In genomic region chr5:75938012-75938411, GRCm38 (mm10) we compare ENCODE assay signal across 30 mouse cellular contexts. TPM values are rescaled to one million over a fixed set of nuclear protein-coding genes. Genes with fewer than 3 reads are reported as not detected.
DNase-seq lines count a peak whose midpoint lies in the region; ATAC-seq and TF ChIP-seq lines count a peak whose summit lies in the region.
"Had no signal": no experiment of that assay in that cellular context is flagged by ENCODE, and none has a peak within 500 bp of the region (broad histone marks: within the 10 kb centered on the region; RNA-seq: fewer than 3 reads in every experiment).

No protein-coding gene starts in this region.

- intact Hi-C loops in heart, adult 2 months (cut with DNase I), result no loop called here

- 30% methylated on average over 4 of the region's 4 CpGs for WGBS in heart, adult 2 months
- WGBS in heart, postnatal 0 days, result 28% methylated on average over 4 of the region's 4 CpGs
- 69% methylated on average over 4 of the region's 4 CpGs for WGBS in kidney, postnatal 0 days

- no peaks in the 10 kb centered on the region for H3K9me3 ChIP-seq in heart, postnatal 0 days (replicated peaks; ENCODE audit: control insufficient read depth, low read length)
- no peaks in the 10 kb centered on the region for H3K9me3 ChIP-seq in kidney, postnatal 0 days (replicated peaks; ENCODE audit: low read length)
- H3K9me3 ChIP-seq: embryonic facial prominence, embryonic 12.5 days; hindbrain, embryonic 13.5 days; liver, embryonic 13.5 days; neural tube, embryonic 15.5 days had no signal

- H3K9ac ChIP-seq in heart, adult 2 months (ENCODE audit: low read depth, low read length), result no peak overlapping the region
- H3K9ac ChIP-seq in heart, postnatal 0 days (replicated peaks; ENCODE audit: low read depth, low read length), result no peak overlapping the region
- H3K9ac ChIP-seq in kidney, postnatal 0 days (ENCODE audit: low read depth, low read length), result no peak overlapping the region
- H3K9ac ChIP-seq: embryonic facial prominence, embryonic 12.5 days; hindbrain, embryonic 13.5 days; liver, embryonic 13.5 days; neural tube, embryonic 15.5 days had no signal

- ATAC-seq in heart, postnatal 0 days (ENCODE audit: insufficient read depth, low read depth), result no peak
- no peak for ATAC-seq in kidney, postnatal 0 days (replicated peaks; ENCODE audit: low FRiP score, low read depth)
- ATAC-seq in frontal cortex, adult (ENCODE audit: low TSS enrichment), result no peak
- ATAC-seq: forebrain, embryonic 14.5 days; Patski had no signal

- no peak for TF ChIP-seq POLR2A in heart, adult 2 months (IDR thresholded peaks at IDR 0.05; ENCODE audit: insufficient read depth, low read depth, low read length)

- H3K27ac ChIP-seq in heart, adult 2 months, result peak overlapping the region; percentile 39
- H3K27ac ChIP-seq in heart, postnatal 0 days (ENCODE audit: low read depth), result 0 out of 2 replicates have a peak overlapping the region, but pooled peaks have one; percentile 56
- H3K27ac ChIP-seq in kidney, postnatal 0 days, result no peak overlapping the region
- H3K27ac ChIP-seq: embryonic facial prominence, embryonic 12.5 days; hindbrain, embryonic 13.5 days; liver, embryonic 13.5 days; macrophage; neural tube, embryonic 15.5 days; stomach, postnatal 0 days had no signal

- DNase-seq in heart, adult 2 months, result no peak
- DNase-seq in heart, adult 18-20 months, result no peak
- no peak for DNase-seq in heart, postnatal 0 days (ENCODE audit: low spot score)
- DNase-seq in heart, postnatal 4 days, result no peak
- DNase-seq in kidney, postnatal 0 days (ENCODE audit: low spot score), result peak; percentile 32
- DNase-seq in kidney, postnatal 4 days, result no peak
- peak; percentile 46 for DNase-seq in retina, embryonic 14.5 days (ENCODE audit: low spot score)
- DNase-seq: adrenal gland, postnatal 10 days; cerebellum, adult 11-12 months; cerebellum, adult 9-11 months; embryo, embryonic 11 days; kidney, adult 8-10 months; kidney, postnatal 25 days; layer of hippocampus, postnatal 36 days; left cerebral cortex, postnatal 4 days; liver, embryonic 13.5 days; lung, adult 2 months; lung, postnatal 10 days; midbrain, embryonic 14.5 days; right cerebral cortex, adult 18-20 months; thymus, postnatal 4 days had no signal

- no peak overlapping the region for H3K4me2 ChIP-seq in heart, postnatal 0 days (ENCODE audit: low read depth, low read length)
- no peak overlapping the region for H3K4me2 ChIP-seq in kidney, postnatal 0 days (ENCODE audit: low read length)
- H3K4me2 ChIP-seq: embryonic facial prominence, embryonic 12.5 days; hindbrain, embryonic 13.5 days; liver, embryonic 13.5 days; neural tube, embryonic 15.5 days had no signal

- no peak for TF ChIP-seq EP300 in heart, adult 2 months (IDR thresholded peaks at IDR 0.05; ENCODE audit: insufficient read depth, low read depth, low read length)
- no peak for TF ChIP-seq EP300 in heart, postnatal 0 days (IDR thresholded peaks at IDR 0.05; ENCODE audit: low read depth)

- H3K4me1 ChIP-seq in heart, adult 2 months (ENCODE audit: control insufficient read depth, insufficient read depth, low read length), result peaks cover 25% of the 10 kb centered on the region
- peaks cover 31% of the 10 kb centered on the region for H3K4me1 ChIP-seq in heart, postnatal 0 days (ENCODE audit: control insufficient read depth, insufficient read depth)
- H3K4me1 ChIP-seq in kidney, postnatal 0 days (replicated peaks; ENCODE audit: insufficient read depth, low read length), result 0 out of 2 replicates have a peak, but pooled peaks cover 8% of the 10 kb centered on the region
- H3K4me1 ChIP-seq: neural tube, embryonic 15.5 days had no signal

- no peak overlapping the region for H3K4me3 ChIP-seq in heart, adult 2 months
- no peak overlapping the region for H3K4me3 ChIP-seq in heart, postnatal 0 days (ENCODE audit: low read depth, low read length)
- H3K4me3 ChIP-seq in kidney, postnatal 0 days (replicated peaks; ENCODE audit: low read depth, low read length), result no peak overlapping the region
- H3K4me3 ChIP-seq: embryonic facial prominence, embryonic 12.5 days; hindbrain, embryonic 13.5 days; liver, embryonic 13.5 days; neural tube, embryonic 15.5 days had no signal

- no peaks in the 10 kb centered on the region for H3K79me2 ChIP-seq in heart, adult 2 months (replicated peaks; ENCODE audit: control insufficient read depth, insufficient read depth, low read length)

- no peaks in the 10 kb centered on the region for H3K27me3 ChIP-seq in heart, adult 2 months (ENCODE audit: control insufficient read depth, insufficient read depth, low read length)
- no peaks in the 10 kb centered on the region for H3K27me3 ChIP-seq in heart, postnatal 0 days (ENCODE audit: control insufficient read depth, insufficient read depth, low read length)
- H3K27me3 ChIP-seq in kidney, postnatal 0 days (ENCODE audit: insufficient read depth, low read length), result no peaks in the 10 kb centered on the region
- H3K27me3 ChIP-seq: embryonic facial prominence, embryonic 12.5 days; hindbrain, embryonic 13.5 days; neural tube, embryonic 15.5 days; Patski had no signal

- no peak for TF ChIP-seq CTCF in heart, adult 2 months (IDR thresholded peaks at IDR 0.05)
- TF ChIP-seq CTCF in heart, postnatal 0 days (IDR thresholded peaks at IDR 0.05; ENCODE audit: low read depth), result no peak
- TF ChIP-seq CTCF in kidney, postnatal 0 days (IDR thresholded peaks at IDR 0.05; ENCODE audit: low read depth), result no peak

- H3K36me3 ChIP-seq in heart, adult 2 months (ENCODE audit: control insufficient read depth, insufficient read depth, low read length), result peaks cover 47% of the 10 kb centered on the region
- peaks cover 17% of the 10 kb centered on the region for H3K36me3 ChIP-seq in heart, postnatal 0 days (replicated peaks; ENCODE audit: control insufficient read depth, insufficient read depth, low read length)
- 0 out of 2 replicates have a peak, but pooled peaks cover under 1% of the 10 kb centered on the region for H3K36me3 ChIP-seq in kidney, postnatal 0 days (ENCODE audit: insufficient read depth, low read length)
- H3K36me3 ChIP-seq: embryonic facial prominence, embryonic 12.5 days; hindbrain, embryonic 13.5 days; liver, embryonic 13.5 days; neural tube, embryonic 15.5 days had no signal

RNA-seq across cellular contexts. Expression of gene Kdr, which starts 40.2 kb away (rescaled TPM):
- total RNA-seq in heart, adult 2 months (2021), result 10 to 100 TPM; 70.7 to 78.2 TPM
- polyA plus RNA-seq in heart, adult 2 months (2012; rRNA removed), result 38.3 and 73.9 TPM in 2 replicates
- total RNA-seq in heart, adult 18-20 months (2021), result 10 to 100 TPM; 48.5 to 69.9 TPM
- 50.9 and 60.1 TPM in 2 replicates for total RNA-seq in heart, postnatal 0 days (2014; rRNA removed; ENCODE audit: low replicate concordance)
- 27.4 and 30.8 TPM in 2 replicates for polyA plus RNA-seq in heart, postnatal 0 days (2015; fragmentation: Nextera tagmentation; extraction: Ambion mirVana)
- total RNA-seq in heart, postnatal 4 days (2021), result 100 to 1,000 TPM; 115 to 119 TPM
- polyA plus RNA-seq in kidney, postnatal 0 days (2015; fragmentation: Nextera tagmentation; extraction: Ambion mirVana), result 19.6 and 21.9 TPM in 2 replicates
- total RNA-seq: MEL had no signal
- polyA plus RNA-seq: Patski had no signal

Comparison
In these comparisons a context has a peak if more than half of its experiments do, and no peak if none do; other contexts are left out.
1. DNase-seq: peak in kidney, postnatal 0 days (single experiment) and retina, embryonic 14.5 days (single experiment); none in heart, adult 2 months (0 of 2), heart, adult 18-20 months (0 of 2), heart, postnatal 0 days (single experiment), heart, postnatal 4 days (single experiment) and kidney, postnatal 4 days (0 of 2).